Mouse (Mus musculus): ENCODE data around the gene Carmil1. TPM values are rescaled to one million over a fixed set of nuclear protein-coding genes. Genes with fewer than 3 reads are reported as not detected.
A peak's percentile ranks its signal among the peaks of the same experiment; 100 is the strongest.

The Carmil1 gene
- total and polyA plus RNA-seq, 2 experiments from 2014 or later, result 40.7 to 56.8 TPM

GRCm38 (mm10) chr13:24125865-24126264, 154.7 kb downstream of the Carmil1 start:
- H3K9ac ChIP-seq (replicated peaks; ENCODE audit: low read length, poor library complexity, severe bottlenecking), result no peak overlapping the region
- DNase-seq (ENCODE audit: low spot score) (no peak), ATAC-seq (ENCODE audit: low FRiP score) (no peak)
- no peaks in the 10 kb centered on the region for H3K9me3 ChIP-seq (ENCODE audit: low read length)
- 91% methylated on average over 6 of the region's 6 CpGs for WGBS
- H3K4me3 ChIP-seq (ENCODE audit: low read depth, low read length), result no peak overlapping the region
- H3K27me3 ChIP-seq (ENCODE audit: insufficient read depth, low read length), result no peaks in the 10 kb centered on the region
- H3K4me2 ChIP-seq (ENCODE audit: low read depth, low read length, poor library complexity, severe bottlenecking), result no peak overlapping the region
- H3K27ac ChIP-seq (ENCODE audit: low read depth, low read length), result no peak overlapping the region
- no peak for TF ChIP-seq CTCF (IDR thresholded peaks at IDR 0.05)
- H3K4me1 ChIP-seq (ENCODE audit: insufficient read depth, low read length), result no peaks in the 10 kb centered on the region
- no peaks in the 10 kb centered on the region for H3K36me3 ChIP-seq (ENCODE audit: insufficient read depth, low read length)

GRCm38 (mm10) chr13:24117181-24117812, 163.3 kb downstream of the Carmil1 start:
- no peaks in the 10 kb centered on the region; the same call in 1 of the 2 replicates for H3K36me3 ChIP-seq (ENCODE audit: insufficient read depth, low read length)
- no peaks in the 10 kb centered on the region for H3K27me3 ChIP-seq (ENCODE audit: insufficient read depth, low read length)
- H3K4me2 ChIP-seq (ENCODE audit: low read depth, low read length, poor library complexity, severe bottlenecking), result no peak overlapping the region
- no peak for TF ChIP-seq CTCF (IDR thresholded peaks at IDR 0.05)
- 0 out of 2 replicates have a peak overlapping the region, but pooled peaks have one; percentile 26 for H3K27ac ChIP-seq (ENCODE audit: low read depth, low read length)
- H3K9me3 ChIP-seq (ENCODE audit: low read length), result no peaks in the 10 kb centered on the region
- 78% methylated on average over 7 of the region's 7 CpGs for WGBS
- H3K4me3 ChIP-seq (ENCODE audit: low read depth, low read length), result no peak overlapping the region
- no peak overlapping the region for H3K9ac ChIP-seq (replicated peaks; ENCODE audit: low read length, poor library complexity, severe bottlenecking)
- DNase-seq (ENCODE audit: low spot score) (peak; percentile 40), ATAC-seq (ENCODE audit: low FRiP score) (no peak)
- no peaks in the 10 kb centered on the region for H3K4me1 ChIP-seq (ENCODE audit: insufficient read depth, low read length)

GRCm38 (mm10) chr13:24112689-24113348, 167.8 kb downstream of the Carmil1 start:
- H3K27me3 ChIP-seq (ENCODE audit: insufficient read depth, low read length), result no peaks in the 10 kb centered on the region
- TF ChIP-seq CTCF (IDR thresholded peaks at IDR 0.05), result peak; percentile 81

GRCm38 (mm10) chr13:24110329-24110728, 170.3 kb downstream of the Carmil1 start:
- Histone ChIP-seq H3K4me3 (ENCODE audit: low read depth, low read length) (no peak overlapping the region), H3K27ac (ENCODE audit: low read depth, low read length) (no peak overlapping the region), H3K9ac (replicated peaks; ENCODE audit: low read length, poor library complexity, severe bottlenecking) (no peak overlapping the region), H3K9me3 (ENCODE audit: low read length) (no peaks in the 10 kb centered on the region), H3K4me1 (ENCODE audit: insufficient read depth, low read length) (no peaks in the 10 kb centered on the region), H3K27me3 (ENCODE audit: insufficient read depth, low read length) (no peaks in the 10 kb centered on the region), H3K4me2 (ENCODE audit: low read depth, low read length, poor library complexity, severe bottlenecking) (no peak overlapping the region), H3K36me3 (ENCODE audit: insufficient read depth, low read length) (no peaks in the 10 kb centered on the region)
- no peak for DNase-seq (ENCODE audit: low spot score)
- WGBS, result 48% methylated on average over 7 of the region's 7 CpGs
- ATAC-seq (ENCODE audit: low FRiP score), result no peak
- no peak for TF ChIP-seq CTCF (IDR thresholded peaks at IDR 0.05)

More at GRCm38 (mm10) chr13:24112689-24113348, 167.8 kb downstream of the Carmil1 start:
- H3K4me3 ChIP-seq (ENCODE audit: low read depth, low read length), result no peak overlapping the region
- H3K9ac ChIP-seq (replicated peaks; ENCODE audit: low read length, poor library complexity, severe bottlenecking), result no peak overlapping the region
- H3K9me3 ChIP-seq (ENCODE audit: low read length), result no peaks in the 10 kb centered on the region
- no peaks in the 10 kb centered on the region for H3K4me1 ChIP-seq (ENCODE audit: insufficient read depth, low read length)
- H3K27ac ChIP-seq (ENCODE audit: low read depth, low read length), result no peak overlapping the region
- 70% methylated on average over 9 of the region's 9 CpGs for WGBS
- H3K36me3 ChIP-seq (ENCODE audit: insufficient read depth, low read length), result no peaks in the 10 kb centered on the region
- no peak overlapping the region for H3K4me2 ChIP-seq (ENCODE audit: low read depth, low read length, poor library complexity, severe bottlenecking)
- peak; percentile 59 for DNase-seq (ENCODE audit: low spot score)
- no peak for ATAC-seq (ENCODE audit: low FRiP score)

- 46% methylated on average over 7 of the region's 7 CpGs for WGBS
- ATAC-seq (ENCODE audit: low FRiP score) (no peak), DNase-seq (ENCODE audit: low spot score) (no peak)
- Histone ChIP-seq H3K36me3 (ENCODE audit: insufficient read depth, low read length) (no peaks in the 10 kb centered on the region), H3K27me3 (ENCODE audit: insufficient read depth, low read length) (no peaks in the 10 kb centered on the region), H3K9ac (replicated peaks; ENCODE audit: low read length, poor library complexity, severe bottlenecking) (no peak overlapping the region), H3K9me3 (ENCODE audit: low read length) (no peaks in the 10 kb centered on the region), H3K4me3 (ENCODE audit: low read depth, low read length) (no peak overlapping the region), H3K4me1 (ENCODE audit: insufficient read depth, low read length) (no peaks in the 10 kb centered on the region), H3K4me2 (ENCODE audit: low read depth, low read length, poor library complexity, severe bottlenecking) (no peak overlapping the region), H3K27ac (ENCODE audit: low read depth, low read length) (no peak overlapping the region)
- TF ChIP-seq CTCF (IDR thresholded peaks at IDR 0.05), result no peak
Observed at GRCm38 (mm10) chr13:24108282-24108681, 172.3 kb downstream of the Carmil1 start.

- Histone ChIP-seq H3K36me3 (ENCODE audit: insufficient read depth, low read length) (no peaks in the 10 kb centered on the region), H3K9me3 (ENCODE audit: low read length) (no peaks in the 10 kb centered on the region), H3K27me3 (ENCODE audit: insufficient read depth, low read length) (no peaks in the 10 kb centered on the region), H3K9ac (replicated peaks; ENCODE audit: low read length, poor library complexity, severe bottlenecking) (no peak overlapping the region), H3K4me1 (ENCODE audit: insufficient read depth, low read length) (no peaks in the 10 kb centered on the region), H3K27ac (ENCODE audit: low read depth, low read length) (no peak overlapping the region), H3K4me3 (ENCODE audit: low read depth, low read length) (no peak overlapping the region), H3K4me2 (ENCODE audit: low read depth, low read length, poor library complexity, severe bottlenecking) (no peak overlapping the region)
- TF ChIP-seq CTCF (IDR thresholded peaks at IDR 0.05), result no peak
- DNase-seq (ENCODE audit: low spot score), result no peak
- WGBS, result 88% methylated on average over 3 of the region's 3 CpGs
- ATAC-seq (ENCODE audit: low FRiP score), result no peak
Observed at GRCm38 (mm10) chr13:24107058-24107457, 173.5 kb downstream of the Carmil1 start.

All from midbrain, postnatal 0 days (tissue).